Mouse (Mus musculus) activated CD4-positive, CD25-positive, alpha-beta regulatory T cell (primary cell): Measurements from ENCODE around the gene Prl8a8. TPM values are rescaled to one million over a fixed set of nuclear protein-coding genes. Genes with fewer than 3 reads are reported as not detected.

Source experiments
- polyA plus RNA-seq, 2 experiments: library from polyadenylated mRNA; unstranded; fragments of 100-300 nt; shearing (Covaris generic); gene quantifications; one replicate each; pipeline ENCODE4 v1.2.1; 2017

Gene Prl8a8
- polyA plus RNA-seq, result not detected

DNA sequence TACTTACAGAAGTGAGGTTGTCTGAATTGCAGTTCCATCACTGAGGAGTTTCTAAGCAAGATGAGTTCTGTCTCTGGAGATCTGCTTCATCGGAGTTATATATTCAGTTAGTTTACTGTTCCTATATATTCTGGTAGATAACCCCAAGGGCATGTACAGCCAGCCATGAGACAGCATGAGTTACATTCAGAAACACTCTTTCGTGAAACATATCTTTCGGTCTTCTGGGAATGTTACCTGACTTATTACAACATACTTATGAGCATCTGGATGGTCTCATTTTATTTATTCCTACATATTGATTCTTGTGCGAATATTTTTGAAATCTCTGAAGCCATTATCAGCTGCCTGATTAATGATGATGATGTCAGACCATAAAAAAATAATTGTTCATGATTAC lies at the start of gene Prl8a8:
Gene Prl8a8 (minus strand): TSS at position 101 of the 400 bp plus-strand sequence.

Other genes starting within 250 kb of the Prl8a8 start
- not detected for gene Prl6a1, start 200.6 kb downstream of the Prl8a8 start, polyA plus RNA-seq
- gene Prl8a2, start 167.5 kb downstream of the Prl8a8 start, polyA plus RNA-seq, result not detected
- not detected for gene Prl2b1, start 122.4 kb downstream of the Prl8a8 start, polyA plus RNA-seq
- not detected for gene Prl8a6, start 74.5 kb downstream of the Prl8a8 start, polyA plus RNA-seq
- gene Prl8a9, start 51.4 kb upstream of the Prl8a8 start, polyA plus RNA-seq, result not detected
- not detected for gene Prl8a1, start 69.0 kb upstream of the Prl8a8 start, polyA plus RNA-seq
- gene Prl7b1, start 97.4 kb upstream of the Prl8a8 start, polyA plus RNA-seq, result not detected
- not detected for gene Prl7a1, start 129.3 kb upstream of the Prl8a8 start, polyA plus RNA-seq
- not detected for gene Prl7a2, start 154.8 kb upstream of the Prl8a8 start, polyA plus RNA-seq
- under 1 TPM in 1 of 2 experiments, not detected in 1; 0.17 TPM for gene Prl7d1, start 203.5 kb upstream of the Prl8a8 start, polyA plus RNA-seq